Mouse (Mus musculus) layer of hippocampus, adult 9-10 months (tissue): ENCODE measurements at regions not wholly inside any gene's neighbourhood (a gene's known extent, or its start where the extent isn't known, plus 50 kb on each side); places are given as distances from the start of the nearest gene placed in this dataset.
"Not testable (repeated sequence)": the region's sequence is repeated elsewhere in the genome, so short reads cannot be mapped to it uniquely, and the experiment has no call there.

Experiments used
- DNase-seq: peaks from one replicate; pipeline ENCODE4 v3.0.0; 2022; ENCODE audit warnings: low spot score

DNA sequence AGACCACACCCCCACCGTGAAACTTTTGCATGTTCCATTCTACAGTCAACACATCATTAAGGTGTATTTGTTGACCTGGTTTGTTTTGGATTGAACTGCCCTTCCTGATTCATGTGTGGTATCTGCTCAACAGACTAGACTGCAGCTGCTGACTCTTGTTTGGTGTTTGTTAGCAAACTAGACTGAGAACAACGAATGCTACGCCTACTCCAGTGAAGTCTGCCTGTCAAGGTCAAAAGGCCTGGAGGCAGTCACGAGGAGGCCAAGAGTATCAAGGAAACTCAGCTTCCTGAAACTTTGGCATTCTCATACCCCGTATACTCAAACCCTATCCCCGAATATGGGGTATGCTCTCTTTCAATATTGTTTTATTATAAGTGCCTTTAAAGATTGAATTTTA is 194.2 kb upstream of the Spin1 start:
- DNase-seq, result not testable (repeated sequence)

- DNase-seq, result no peak
Observed at GRCm38 (mm10) chr13:50906910-50907309, 193.8 kb upstream of the Spin1 start.

DNA sequence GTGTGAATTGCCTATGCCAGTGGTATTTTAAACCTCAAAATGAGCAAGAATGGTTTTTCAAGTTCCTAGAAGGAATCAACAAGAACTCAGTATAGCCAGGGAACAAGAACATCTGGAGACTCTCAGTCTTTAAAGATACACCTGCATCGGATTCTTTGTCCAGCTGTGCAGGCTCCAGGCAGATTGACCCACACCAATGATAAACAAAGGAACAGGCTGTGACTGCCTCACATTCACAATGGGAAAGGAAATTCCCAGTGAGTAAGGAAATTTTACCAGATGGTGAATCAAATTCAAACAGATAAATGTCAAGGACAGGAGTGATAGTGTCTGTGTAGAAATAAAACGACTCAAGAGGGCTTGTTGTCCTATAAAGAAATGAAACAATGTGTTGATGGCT is 187.9 kb upstream of the Spin1 start:
- not testable (repeated sequence) for DNase-seq

GRCm38 (mm10) chr13:50934017-50934416 is 166.7 kb upstream of the Spin1 start:
- DNase-seq, result not testable (repeated sequence)

DNA sequence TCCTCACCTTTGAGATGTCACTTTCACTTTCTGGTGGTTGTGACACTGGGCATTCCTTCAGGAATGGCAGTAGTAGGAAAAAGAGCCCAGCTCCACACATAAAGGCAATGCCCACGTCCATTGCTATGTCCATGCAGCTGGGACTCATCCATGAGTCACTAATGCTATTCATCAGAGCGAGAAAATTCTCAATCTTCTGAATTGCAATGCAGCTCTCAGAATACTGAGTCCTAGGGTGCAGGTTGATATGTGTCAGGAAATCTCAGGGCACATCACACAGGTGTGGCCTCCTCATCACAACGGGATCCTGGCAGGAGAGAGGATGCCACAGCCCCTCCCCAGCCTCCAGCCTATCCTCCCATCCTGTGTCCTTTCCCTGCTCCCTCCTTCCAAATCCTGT is 158.1 kb upstream of the Spin1 start:
- no peak for DNase-seq

DNA sequence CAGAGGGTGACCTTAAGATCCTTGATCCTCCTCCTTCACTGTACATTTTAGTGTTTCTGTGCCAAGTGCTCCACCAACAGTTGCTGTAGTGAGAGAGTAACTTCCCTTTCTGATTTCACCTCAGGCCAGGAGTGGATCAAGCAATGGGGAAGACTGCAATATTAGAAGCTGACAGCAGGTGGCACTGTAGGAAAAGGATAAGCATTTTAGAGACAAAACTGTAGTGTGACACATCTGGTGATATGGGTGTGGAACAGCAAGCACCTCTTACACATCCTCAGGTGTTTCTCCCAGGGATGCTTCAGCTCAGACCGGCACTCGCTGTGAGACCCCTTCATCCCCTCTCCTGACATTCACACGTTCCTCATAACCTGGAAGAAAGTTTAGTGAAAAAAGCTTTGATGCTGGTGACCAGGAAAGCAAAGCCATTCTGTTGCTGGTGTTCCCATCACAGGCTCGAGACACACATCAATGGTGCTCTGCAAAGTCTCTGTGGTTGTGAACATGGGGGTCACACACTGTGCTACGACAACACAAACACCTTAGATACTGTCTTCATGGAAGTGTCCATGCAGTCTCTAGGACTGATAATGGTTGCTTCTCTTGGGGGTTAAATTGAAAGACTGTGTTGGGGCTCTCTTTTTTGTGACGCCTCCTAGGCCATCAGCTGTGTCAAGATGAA is 151.0 kb upstream of the Spin1 start:
- peak; percentile 93 for DNase-seq

GRCm38 (mm10) chr13:50954671-50955070 is 146.0 kb upstream of the Spin1 start:
- DNase-seq, result no peak

DNA sequence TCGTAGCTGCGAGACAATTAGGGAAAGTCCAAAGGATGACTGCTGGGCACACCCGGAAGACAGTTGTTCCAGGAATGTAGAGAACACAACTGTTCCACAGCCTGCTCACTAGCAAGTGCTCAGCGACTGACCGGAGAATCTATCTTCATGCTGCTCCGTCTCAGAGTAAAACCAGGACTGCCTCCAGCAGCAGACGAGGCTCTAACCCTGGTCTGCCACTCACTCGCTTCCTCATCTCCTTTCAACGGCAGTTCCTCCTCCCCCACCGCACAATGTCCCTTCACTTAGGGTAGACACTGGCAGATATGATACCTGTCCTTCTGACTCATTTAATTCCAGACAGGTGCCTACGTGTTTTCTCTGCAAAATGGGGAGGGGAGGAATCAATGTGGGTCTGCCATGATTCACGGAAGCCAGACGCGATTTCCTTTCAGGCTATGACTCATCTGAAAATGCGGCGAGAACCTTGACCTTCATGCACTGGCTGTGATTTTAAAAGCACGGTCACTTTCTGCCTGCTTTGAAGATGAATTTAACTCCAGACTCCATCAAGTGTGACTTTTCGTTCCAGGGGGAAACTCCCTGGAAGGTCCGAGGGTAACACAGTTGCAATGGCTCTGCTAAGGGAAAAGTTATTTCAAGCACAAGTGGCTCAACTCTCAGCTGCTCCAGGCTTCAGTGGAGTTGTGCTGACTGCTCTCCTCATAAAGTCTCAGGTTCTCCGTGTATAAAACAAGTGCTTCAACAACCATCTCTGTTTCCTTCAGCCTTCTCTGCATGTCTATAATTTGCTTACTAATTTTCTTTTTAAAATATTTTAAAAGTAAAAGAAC is 142.4 kb upstream of the Spin1 start:
- DNase-seq, result no peak

- no peak for DNase-seq
Observed at GRCm38 (mm10) chr13:50960909-50961308, 139.8 kb upstream of the Spin1 start.

DNA sequence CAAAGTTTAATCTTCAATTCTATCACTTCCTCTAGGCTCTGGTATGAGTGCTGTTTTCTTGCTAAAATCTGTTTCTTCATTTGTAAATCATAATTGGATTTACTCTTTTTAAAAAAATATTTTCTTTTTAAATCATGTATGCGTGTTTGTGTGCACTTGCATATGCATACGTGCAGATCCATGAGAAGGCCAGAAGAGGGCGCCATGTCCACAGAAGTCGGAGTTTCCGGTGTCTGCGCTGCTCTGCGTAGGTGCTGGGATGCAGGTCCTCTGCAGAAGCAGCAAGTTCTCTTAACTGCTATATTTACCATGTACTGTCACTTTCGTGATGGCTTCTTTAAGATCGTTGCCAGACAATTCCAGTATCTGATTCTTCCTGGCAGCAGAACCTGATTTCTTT is 136.6 kb upstream of the Spin1 start:
- DNase-seq, result no peak

- not testable (repeated sequence) for DNase-seq
Observed at GRCm38 (mm10) chr13:50965041-50965440, 135.6 kb upstream of the Spin1 start.

- DNase-seq, result no peak
Observed at GRCm38 (mm10) chr13:50965678-50966077, 135.0 kb upstream of the Spin1 start.

- no peak for DNase-seq
Observed at GRCm38 (mm10) chr13:50966826-50967225, 133.9 kb upstream of the Spin1 start.

DNA sequence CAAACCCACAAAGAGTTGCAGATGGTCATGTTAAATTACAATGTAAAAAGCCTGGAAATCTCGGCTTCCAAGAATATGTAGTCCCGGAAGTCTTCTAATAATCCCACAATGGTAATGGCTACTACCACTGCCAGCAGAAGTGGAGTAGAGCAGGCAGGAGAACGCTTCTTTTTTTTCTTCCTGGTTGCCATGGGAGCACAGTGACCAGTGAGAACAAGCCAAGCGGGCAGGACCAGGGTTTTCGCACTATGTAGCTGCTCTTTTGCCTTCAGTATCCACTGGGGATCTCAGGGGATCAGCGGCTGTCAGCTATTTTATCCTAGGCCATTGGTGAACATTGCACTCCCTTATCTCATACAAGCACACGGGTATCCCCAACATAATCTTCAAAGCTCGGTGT is 127.3 kb upstream of the Spin1 start:
- no peak for DNase-seq

DNA sequence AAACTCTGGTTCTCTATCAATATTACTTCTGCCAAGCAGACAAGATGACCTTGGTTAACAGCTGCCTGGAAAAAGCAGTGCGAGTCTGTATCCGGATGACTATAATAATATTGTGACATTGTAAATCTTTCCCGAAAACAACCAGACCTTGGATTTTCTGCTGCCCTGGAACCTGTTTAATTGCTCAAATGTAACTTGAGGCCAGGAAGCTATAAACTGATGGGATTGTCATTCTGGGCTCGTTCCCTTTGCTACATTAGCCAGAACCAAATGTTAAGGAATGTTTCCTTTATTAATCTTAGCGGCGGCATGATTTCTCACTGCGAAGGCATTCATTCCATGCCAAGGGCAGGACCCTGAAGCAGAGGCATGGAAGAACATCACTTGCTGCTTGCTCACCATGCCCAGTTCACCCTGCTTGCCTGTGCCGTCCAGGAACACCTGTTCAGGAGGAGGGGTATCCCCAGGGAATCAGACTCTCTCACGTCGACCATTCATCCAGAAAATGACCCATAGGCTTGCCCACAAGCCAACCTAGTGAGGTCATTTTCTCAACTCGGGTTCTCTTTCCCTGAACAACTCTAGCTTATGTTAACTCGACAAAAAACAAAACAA is 125.3 kb upstream of the Spin1 start:
- DNase-seq, result no peak

DNA sequence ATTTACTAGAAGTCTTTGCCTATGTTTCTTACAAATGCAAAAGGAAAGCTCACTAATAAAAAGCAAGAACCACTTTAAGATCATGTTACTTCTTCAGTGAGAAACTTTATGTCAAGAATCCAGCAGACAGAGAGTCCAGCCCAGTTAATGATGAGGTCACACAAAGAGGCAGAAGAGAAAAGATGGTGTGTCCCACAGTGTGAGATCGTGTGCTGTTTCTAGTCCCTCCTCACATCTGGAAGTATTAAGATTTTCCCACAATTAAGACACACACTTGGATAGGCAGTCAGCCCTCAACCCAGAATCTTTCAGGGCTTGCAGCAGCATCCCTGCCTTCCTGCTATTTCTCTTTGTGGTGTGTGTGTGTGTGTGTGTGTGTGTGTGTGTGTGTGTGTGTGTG is 118.7 kb upstream of the Spin1 start:
- DNase-seq, result no peak

- no peak for DNase-seq
Observed at GRCm38 (mm10) chr13:50982990-50983389, 117.7 kb upstream of the Spin1 start.

DNA sequence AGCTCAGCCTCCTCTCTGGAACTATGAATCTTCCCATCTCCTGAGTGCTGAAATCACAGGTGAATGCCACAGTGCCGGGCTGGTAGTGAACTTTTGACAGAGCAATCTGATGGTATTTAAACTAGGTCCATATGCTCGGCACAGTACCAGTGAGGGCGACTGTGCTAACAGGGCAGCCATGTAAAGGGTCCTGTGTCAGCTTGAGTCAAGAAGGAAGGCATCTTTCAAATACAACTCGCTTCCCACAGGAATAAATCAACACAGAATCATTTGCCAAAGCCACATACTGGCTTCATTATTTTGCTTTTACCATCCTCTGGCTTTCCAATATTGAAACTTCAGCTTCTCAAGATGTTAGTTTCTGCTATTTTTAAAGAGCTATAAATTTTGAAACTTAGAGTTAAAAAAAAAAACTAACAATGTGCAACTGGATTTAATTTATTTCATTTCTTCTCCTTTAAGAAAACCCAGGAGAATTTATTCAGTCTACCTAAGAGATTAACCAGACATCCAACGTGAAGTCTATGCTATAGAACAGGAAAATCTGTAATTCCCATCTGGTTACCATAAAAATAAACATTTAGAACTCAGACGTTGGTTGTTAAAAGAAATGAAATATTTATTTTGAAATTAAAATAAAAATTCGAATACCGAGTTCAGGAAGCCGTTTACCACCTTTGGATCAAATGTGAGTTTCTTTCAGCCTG is 108.8 kb upstream of the Spin1 start:
- no peak for DNase-seq

DNA sequence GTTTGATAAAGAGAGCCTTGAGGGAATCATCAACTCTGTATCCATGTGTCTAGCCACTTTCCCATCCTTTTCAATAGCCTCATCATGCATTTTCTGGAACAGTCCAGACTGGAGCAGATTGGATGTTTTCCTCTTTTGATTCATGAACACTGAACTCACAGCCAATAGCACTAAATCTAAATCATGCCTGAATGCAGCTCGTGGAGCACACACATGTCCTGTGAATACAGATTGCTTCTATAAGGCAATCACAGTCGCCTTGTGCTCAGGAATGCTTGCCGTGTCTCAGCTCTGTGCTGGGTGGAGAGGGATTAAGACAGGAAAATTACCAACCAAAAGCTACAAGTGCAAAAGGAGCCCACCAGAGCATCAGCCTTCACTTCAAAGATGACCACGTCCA is 100.9 kb upstream of the Spin1 start:
- DNase-seq, result no peak

DNA sequence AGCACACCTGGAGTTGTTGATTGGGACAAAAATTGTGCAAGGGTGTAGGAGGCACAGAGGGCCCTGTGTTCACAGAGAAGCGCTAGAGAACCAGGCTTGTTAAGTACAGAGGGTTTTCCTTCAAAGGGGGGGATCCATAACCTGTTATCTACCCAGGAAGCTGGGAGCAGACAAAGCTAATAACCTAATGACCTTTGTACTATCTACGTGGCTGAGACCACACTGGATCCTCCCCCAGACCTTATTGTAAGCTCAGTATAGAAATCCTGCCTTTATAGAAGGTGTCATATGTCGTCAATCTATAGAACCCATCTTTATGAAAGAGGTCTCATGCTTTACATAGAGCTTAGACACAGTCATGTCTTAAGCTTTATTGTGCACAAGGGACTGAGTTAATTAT is 95.9 kb upstream of the Spin1 start:
- DNase-seq, result no peak

DNA sequence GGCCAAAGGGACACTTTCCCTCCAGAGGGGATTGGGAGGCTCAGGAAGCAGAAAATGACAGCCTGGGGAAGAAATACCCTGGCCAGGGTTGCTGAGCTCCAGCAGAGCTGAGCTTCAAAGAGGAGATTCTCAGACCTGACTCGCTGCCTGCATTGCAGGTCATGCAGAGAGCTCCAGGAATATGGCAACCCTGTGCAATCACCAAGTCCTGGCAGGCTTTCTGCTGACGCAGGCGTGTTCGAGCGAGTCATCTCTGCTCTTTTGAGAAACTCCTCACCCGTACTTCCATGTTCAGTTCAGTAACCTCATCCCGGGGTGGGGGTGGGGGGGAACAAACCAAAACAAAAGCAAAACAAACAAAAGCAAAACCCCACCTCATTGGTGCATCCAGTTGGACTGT is 89.9 kb upstream of the Spin1 start:
- DNase-seq, result no peak

GRCm38 (mm10) chr13:51016209-51016608 is 84.5 kb upstream of the Spin1 start:
- no peak for DNase-seq
